Mouse (Mus musculus) limb, embryonic 15.5 days (tissue): Measurements from ENCODE around the gene Pcnx2. TPM values are rescaled to one million over a fixed set of nuclear protein-coding genes. Genes with fewer than 3 reads are reported as not detected.

Source experiments
- ATAC-seq: fragments of 200-750 bp; cut with Nextera tagmentation; 2 replicates; pipeline ENCODE4 v1.8.0; 2017; ENCODE audit warnings: low read depth, moderate TSS enrichment; ENCODE audit not compliant: insufficient number of reproducible peaks, low FRiP score, low TSS enrichment
- H3K27ac ChIP-seq: fragments of 300-500 bp; sonication (generic); 2 replicates; pipeline ENCODE4 v1.5.1; 2015; ENCODE audit warnings: moderate library complexity, mild to moderate bottlenecking, inconsistent platforms
- H3K27me3 ChIP-seq: fragments of 300-500 bp; sonication (generic); 2 replicates; pipeline ENCODE4 v1.6.1; 2015; ENCODE audit warnings: inconsistent platforms
- H3K36me3 ChIP-seq: fragments of 300-500 bp; sonication (generic); 2 replicates; pipeline ENCODE4 v1.6.1; 2015; ENCODE audit warnings: inconsistent platforms
- H3K4me1 ChIP-seq: fragments of 300-500 bp; sonication (generic); 2 replicates; pipeline ENCODE4 v1.6.1; 2015; ENCODE audit warnings: inconsistent platforms
- H3K4me2 ChIP-seq: fragments of 300-500 bp; sonication (generic); 2 replicates; pipeline ENCODE4 v1.6.1; 2015; ENCODE audit warnings: mild to moderate bottlenecking, inconsistent platforms
- H3K4me3 ChIP-seq: fragments of 300-500 bp; sonication (generic); 2 replicates; pipeline ENCODE4 v1.5.1; 2015; ENCODE audit warnings: mild to moderate bottlenecking, inconsistent platforms
- H3K9ac ChIP-seq: fragments of 300-500 bp; sonication (generic); 2 replicates; pipeline ENCODE4 v1.6.1; 2015; ENCODE audit warnings: inconsistent platforms
- H3K9me3 ChIP-seq: fragments of 300-500 bp; sonication (generic); 2 replicates; pipeline ENCODE4 v1.6.1; 2016; ENCODE audit warnings: inconsistent platforms
- WGBS: fragments of 180-500 bp; shearing (Covaris S2); methylation state at CpG from one replicate; pipeline ENCODE4 v1.1.7; 2015; 5-methylcytosine and 5-hydroxymethylcytosine counted together
- polyA plus RNA-seq: library from polyadenylated mRNA; unstranded; fragments of >200 nt; fragmentation: Nextera tagmentation; extraction: Ambion mirVana; gene quantifications from 2 replicates; pipeline ENCODE4 v1.2.1, GENCODE M21; 2015

The Pcnx2 gene
- polyA plus RNA-seq, 1 experiment from 2014 or later = 0.70 TPM

DNA sequence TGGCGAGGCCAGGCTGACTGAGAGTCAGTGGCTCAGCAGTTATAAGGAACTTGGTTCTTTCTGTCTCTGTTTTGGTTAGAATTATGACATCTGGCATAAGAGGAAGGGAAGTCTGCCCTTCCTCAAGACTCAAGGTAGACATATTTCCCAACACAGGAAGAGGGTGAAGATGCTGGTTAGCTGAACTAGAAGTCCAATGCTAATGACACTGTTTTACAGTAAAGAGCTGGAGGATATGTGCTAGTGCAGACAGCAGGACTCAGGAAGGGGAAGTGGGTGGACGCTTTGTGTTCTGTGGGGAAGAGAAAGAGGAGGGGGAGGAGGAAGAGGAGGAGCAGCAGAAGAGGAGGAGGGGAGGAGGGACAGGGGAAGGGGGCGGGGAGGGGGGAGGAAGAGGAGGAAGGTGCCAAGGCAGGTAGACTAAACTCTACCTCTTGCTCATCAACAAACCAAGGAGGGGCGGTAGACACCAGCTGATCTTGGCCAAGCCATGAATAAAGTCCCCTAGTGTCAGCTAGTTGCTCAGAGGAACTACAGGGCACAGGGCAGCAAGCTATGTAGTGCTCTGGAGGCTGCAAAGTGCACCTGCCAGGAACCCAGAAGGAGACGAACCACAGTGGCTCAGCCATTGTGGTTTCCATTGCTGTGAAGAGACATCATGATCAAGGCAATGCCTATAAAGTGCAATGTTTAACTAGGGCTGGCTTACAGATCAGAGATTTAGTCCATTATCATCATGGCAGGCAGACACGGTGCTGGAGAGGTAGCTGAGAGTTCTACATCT is 172.9 kb downstream of the Pcnx2 start:
- Histone ChIP-seq H3K4me3 (no peak overlapping the region), H3K4me2 (no peak overlapping the region), H3K9me3 (no peaks in the 10 kb centered on the region), H3K9ac (no peak overlapping the region), H3K27ac (no peak overlapping the region), H3K27me3 (no peaks in the 10 kb centered on the region), H3K4me1 (peaks cover 8% of the 10 kb centered on the region; the same call in 1 of the 2 replicates), H3K36me3 (no peaks in the 10 kb centered on the region)
- WGBS = 79% methylated on average over 6 of the region's 6 CpGs
- no peak for ATAC-seq

GRCm38 (mm10) chr8:125723437-125723836 is 174.7 kb downstream of the Pcnx2 start:
- H3K27ac ChIP-seq = no peak overlapping the region
- no peak overlapping the region for H3K4me3 ChIP-seq
- H3K9me3 ChIP-seq = no peaks in the 10 kb centered on the region
- H3K4me2 ChIP-seq = no peak overlapping the region
- H3K4me1 ChIP-seq = peaks cover 8% of the 10 kb centered on the region; the same call in 1 of the 2 replicates
- no peak overlapping the region for H3K9ac ChIP-seq
- no peaks in the 10 kb centered on the region for H3K27me3 ChIP-seq
- 89% methylated on average over 6 of the region's 6 CpGs for WGBS
- no peaks in the 10 kb centered on the region for H3K36me3 ChIP-seq
- ATAC-seq = no peak

DNA sequence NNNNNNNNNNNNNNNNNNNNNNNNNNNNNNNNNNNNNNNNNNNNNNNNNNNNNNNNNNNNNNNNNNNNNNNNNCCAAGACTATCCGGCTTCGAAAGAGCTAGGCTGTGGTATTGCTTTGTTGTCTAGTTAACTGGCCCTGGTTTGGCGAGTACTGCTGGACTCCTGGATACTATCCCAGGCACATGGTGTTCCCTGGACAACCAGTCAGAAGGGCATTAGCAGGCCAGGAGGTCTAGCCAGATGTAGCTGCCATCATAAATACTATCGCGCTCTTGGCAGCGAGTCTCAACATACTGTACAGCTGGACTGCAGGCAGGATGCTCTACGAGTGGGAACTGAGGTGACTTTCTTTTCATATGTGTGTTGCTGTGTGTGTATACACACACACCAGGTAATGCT is 175.4 kb downstream of the Pcnx2 start:
- Histone ChIP-seq H3K36me3 (no peaks in the 10 kb centered on the region), H3K9me3 (no peaks in the 10 kb centered on the region), H3K4me2 (no peak overlapping the region), H3K27ac (0 out of 2 replicates have a peak overlapping the region, but pooled peaks have one; percentile 2), H3K4me1 (peaks cover 8% of the 10 kb centered on the region; the same call in 1 of the 2 replicates), H3K27me3 (no peaks in the 10 kb centered on the region), H3K4me3 (no peak overlapping the region), H3K9ac (no peak overlapping the region)
- WGBS = 51% methylated on average over 7 of the region's 7 CpGs
- no peak for ATAC-seq

DNA sequence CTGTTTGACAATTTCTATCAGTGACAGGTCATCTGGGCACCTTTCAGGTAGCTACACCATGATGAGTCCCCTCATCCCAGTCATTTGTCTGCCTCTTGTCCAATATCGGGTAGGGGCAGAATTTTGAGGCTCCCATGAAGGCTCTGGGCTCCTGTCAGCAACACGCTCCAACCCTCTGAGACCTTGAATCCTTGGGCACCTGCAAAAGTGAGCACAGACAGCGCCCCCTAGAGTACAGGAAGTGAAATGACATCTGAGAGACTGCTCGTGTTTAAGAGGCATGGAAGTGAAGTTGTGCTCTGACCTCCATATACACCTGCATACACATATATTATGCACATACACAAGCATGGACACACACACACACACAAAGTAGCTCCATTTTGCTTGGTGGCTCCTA is 179.2 kb downstream of the Pcnx2 start:
- ATAC-seq = no peak
- WGBS = 66% methylated on average over 4 of the region's 4 CpGs

DNA sequence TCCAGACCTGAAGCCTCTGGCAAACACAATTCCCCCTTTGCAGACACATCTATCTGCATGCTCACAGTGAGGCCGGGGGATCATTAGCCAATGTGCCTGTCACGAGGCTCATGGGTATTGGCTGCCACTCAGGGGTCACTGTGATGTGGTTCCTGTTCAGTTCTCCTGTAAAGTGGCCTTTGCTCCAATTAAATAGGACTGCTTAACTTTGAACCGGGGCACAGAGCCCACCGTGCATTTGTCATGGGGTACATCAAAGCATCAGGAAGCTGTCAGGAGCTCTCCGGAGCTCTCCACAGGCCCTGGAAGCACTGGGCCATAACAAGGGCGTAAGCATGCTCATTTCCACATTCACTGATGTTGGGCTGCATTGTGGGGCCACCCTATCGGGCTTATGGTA is 181.5 kb downstream of the Pcnx2 start:
- Histone ChIP-seq H3K4me2 (no peak overlapping the region), H3K36me3 (no peaks in the 10 kb centered on the region)
- WGBS = 31% methylated on average over 7 of the region's 7 CpGs

More for the DNA sequence above, 179.2 kb downstream of the Pcnx2 start:
- H3K27me3 ChIP-seq = no peaks in the 10 kb centered on the region
- no peaks in the 10 kb centered on the region for H3K9me3 ChIP-seq
- H3K27ac ChIP-seq = no peak overlapping the region
- no peak overlapping the region for H3K9ac ChIP-seq
- H3K4me3 ChIP-seq = no peak overlapping the region
- H3K4me1 ChIP-seq = peaks cover 16% of the 10 kb centered on the region; the same call in 1 of the 2 replicates
- H3K36me3 ChIP-seq = no peaks in the 10 kb centered on the region
- no peak overlapping the region for H3K4me2 ChIP-seq

DNA sequence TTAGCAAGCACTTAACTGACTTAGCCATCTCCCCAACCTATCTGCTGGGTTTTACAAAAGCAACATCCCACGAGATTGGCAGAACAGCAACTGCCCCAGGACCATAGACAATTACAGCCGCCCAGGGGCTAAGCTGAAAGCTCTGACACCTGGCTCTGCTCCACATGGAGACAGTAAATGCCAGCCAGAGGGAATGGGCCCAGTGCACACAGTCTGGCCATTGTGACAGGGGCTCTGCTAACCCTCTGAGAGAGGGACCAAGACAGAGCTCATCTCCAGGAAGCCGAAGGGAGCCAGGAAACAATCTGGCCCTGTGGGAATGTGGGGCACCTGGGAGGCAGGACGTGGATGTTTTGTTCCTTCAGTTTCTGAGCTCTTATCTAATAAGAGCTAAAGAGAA is 181.9 kb downstream of the Pcnx2 start:
- WGBS = 30% methylated on average over 4 of the region's 4 CpGs

More for the DNA sequence above, 181.5 kb downstream of the Pcnx2 start:
- no peak overlapping the region for H3K9ac ChIP-seq
- peaks cover 8% of the 10 kb centered on the region; the same call in 1 of the 2 replicates for H3K4me1 ChIP-seq
- H3K9me3 ChIP-seq = no peaks in the 10 kb centered on the region
- H3K27ac ChIP-seq = no peak overlapping the region
- H3K4me3 ChIP-seq = no peak overlapping the region
- H3K27me3 ChIP-seq = no peaks in the 10 kb centered on the region
- ATAC-seq = no peak

DNA sequence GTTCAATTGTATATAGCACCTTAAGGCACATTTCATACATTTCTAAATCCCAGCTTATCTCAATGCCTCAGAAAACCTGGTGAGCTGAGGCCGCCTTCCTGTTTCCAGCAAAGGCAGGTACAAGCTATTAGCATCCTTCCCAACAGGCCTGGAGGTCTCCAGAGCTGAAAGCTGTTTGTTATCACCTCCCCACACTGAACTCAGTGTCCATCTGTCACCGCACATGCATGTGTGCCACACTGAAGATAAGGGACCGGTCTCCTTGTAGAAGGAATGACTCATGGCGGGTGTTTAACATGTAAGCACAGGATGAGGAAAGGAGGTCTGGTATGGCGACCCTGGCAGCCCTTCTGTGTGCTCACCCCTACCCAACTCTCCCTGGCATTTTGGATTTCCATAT is 186.6 kb downstream of the Pcnx2 start:
- Histone ChIP-seq H3K9ac (no peak overlapping the region), H3K27ac (no peak overlapping the region), H3K27me3 (no peaks in the 10 kb centered on the region), H3K36me3 (no peaks in the 10 kb centered on the region), H3K4me1 (peaks cover 4% of the 10 kb centered on the region; the same call in 1 of the 2 replicates), H3K4me3 (no peak overlapping the region), H3K9me3 (no peaks in the 10 kb centered on the region), H3K4me2 (no peak overlapping the region)
- WGBS = 87% methylated on average over 5 of the region's 5 CpGs
- ATAC-seq = no peak

More for the DNA sequence above, 181.9 kb downstream of the Pcnx2 start:
- no peaks in the 10 kb centered on the region for H3K36me3 ChIP-seq
- no peak for ATAC-seq
- H3K27ac ChIP-seq = no peak overlapping the region
- H3K4me2 ChIP-seq = no peak overlapping the region
- H3K4me3 ChIP-seq = no peak overlapping the region
- H3K27me3 ChIP-seq = no peaks in the 10 kb centered on the region
- H3K9me3 ChIP-seq = no peaks in the 10 kb centered on the region
- no peak overlapping the region for H3K9ac ChIP-seq
- H3K4me1 ChIP-seq = peaks cover 8% of the 10 kb centered on the region; the same call in 1 of the 2 replicates

GRCm38 (mm10) chr8:125709171-125709570 is 188.9 kb downstream of the Pcnx2 start:
- Histone ChIP-seq H3K4me3 (no peak overlapping the region), H3K4me2 (no peak overlapping the region), H3K4me1 (no peaks in the 10 kb centered on the region), H3K9me3 (no peaks in the 10 kb centered on the region), H3K27me3 (no peaks in the 10 kb centered on the region), H3K9ac (no peak overlapping the region), H3K27ac (no peak overlapping the region), H3K36me3 (no peaks in the 10 kb centered on the region)
- no peak for ATAC-seq
- 83% methylated on average over 5 of the region's 5 CpGs for WGBS

GRCm38 (mm10) chr8:125705816-125706215 is 192.3 kb downstream of the Pcnx2 start:
- Histone ChIP-seq H3K4me3 (no peak overlapping the region), H3K9me3 (no peaks in the 10 kb centered on the region), H3K9ac (no peak overlapping the region), H3K4me2 (no peak overlapping the region), H3K27me3 (no peaks in the 10 kb centered on the region), H3K36me3 (no peaks in the 10 kb centered on the region), H3K4me1 (0 out of 2 replicates have a peak, but pooled peaks cover 2% of the 10 kb centered on the region), H3K27ac (no peak overlapping the region)
- ATAC-seq = no peak
- 73% methylated on average over 7 of the region's 7 CpGs for WGBS

- 88% methylated on average over 6 of the region's 6 CpGs for WGBS
- H3K4me1 ChIP-seq = 0 out of 2 replicates have a peak, but pooled peaks cover 2% of the 10 kb centered on the region
Measured at GRCm38 (mm10) chr8:125704434-125704833, 193.7 kb downstream of the Pcnx2 start.

DNA sequence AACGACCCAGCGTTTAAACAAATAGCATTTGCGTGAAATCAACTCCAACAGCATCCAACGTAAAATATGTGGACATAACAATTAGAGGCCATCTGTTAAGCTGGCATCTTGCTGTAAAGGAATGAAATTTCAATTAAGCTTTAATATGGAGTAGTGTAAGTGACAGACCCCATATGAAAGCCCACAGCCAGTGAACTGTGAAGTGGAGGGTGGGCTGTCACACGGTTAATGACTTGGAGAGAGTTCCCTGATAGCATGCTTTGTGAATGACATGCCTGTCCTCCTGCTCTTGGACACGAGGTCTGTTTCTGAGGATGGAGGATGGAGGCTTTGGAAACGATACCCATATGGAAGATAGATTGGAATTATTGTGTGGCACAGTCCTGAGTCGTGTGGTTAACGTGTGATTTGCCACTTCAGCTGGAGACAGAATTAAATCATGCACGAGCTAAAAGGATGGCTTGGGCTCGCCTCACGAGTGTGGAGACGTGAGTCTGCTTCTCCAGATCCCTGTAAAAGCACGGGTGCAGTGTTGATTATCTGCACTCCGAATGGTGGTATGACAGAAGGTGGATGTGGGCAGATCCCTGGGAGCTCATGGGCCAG is 195.1 kb downstream of the Pcnx2 start:
- ATAC-seq = no peak
- Histone ChIP-seq H3K27me3 (no peaks in the 10 kb centered on the region), H3K27ac (no peak overlapping the region), H3K4me2 (no peak overlapping the region), H3K4me3 (no peak overlapping the region), H3K9me3 (no peaks in the 10 kb centered on the region), H3K4me1 (0 out of 2 replicates have a peak, but pooled peaks cover 2% of the 10 kb centered on the region), H3K36me3 (no peaks in the 10 kb centered on the region), H3K9ac (no peak overlapping the region)
- 56% methylated on average over 15 of the region's 15 CpGs for WGBS

More at GRCm38 (mm10) chr8:125704434-125704833, 193.7 kb downstream of the Pcnx2 start:
- Histone ChIP-seq H3K4me2 (no peak overlapping the region), H3K9ac (no peak overlapping the region), H3K36me3 (no peaks in the 10 kb centered on the region), H3K27ac (no peak overlapping the region), H3K27me3 (no peaks in the 10 kb centered on the region), H3K9me3 (no peaks in the 10 kb centered on the region), H3K4me3 (no peak overlapping the region)
- no peak for ATAC-seq
